Comparison of ENCODE assay signal across 17 mouse cellular contexts in the genomic region with DNA sequence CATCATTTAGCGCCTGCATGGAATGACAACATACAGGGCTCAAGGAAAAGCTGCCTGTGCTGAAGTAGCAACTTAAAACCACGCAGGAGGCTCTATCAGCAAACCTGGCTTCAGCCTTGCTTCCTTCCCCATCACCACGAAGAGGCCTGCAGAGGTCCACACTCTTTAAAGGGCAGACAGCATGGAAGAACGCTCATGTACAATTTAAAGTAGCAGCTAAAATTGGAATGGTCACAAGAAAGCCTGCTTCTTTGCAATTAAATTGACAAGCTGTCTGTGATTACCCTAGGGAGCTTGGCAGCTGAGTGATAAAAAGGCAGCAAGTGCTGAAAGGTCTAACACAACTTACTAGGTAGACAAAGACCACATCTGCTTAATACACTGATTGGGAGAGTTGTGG.
DNase-seq lines count a peak whose midpoint lies in the region; ATAC-seq and TF ChIP-seq lines count a peak whose summit lies in the region.
"Had no signal": no experiment of that assay in that cellular context is flagged by ENCODE, and none has a peak within 500 bp of the region (broad histone marks: within the 10 kb centered on the region; RNA-seq: fewer than 3 reads in every experiment).

No protein-coding gene starts in this region.

- H3K27ac ChIP-seq in forebrain, embryonic 10.5 days: peak overlapping the region; percentile 46; the same call in 1 of the 2 replicates
- H3K27ac ChIP-seq in forebrain, embryonic 11.5 days (ENCODE audit: low read depth, low read length): no peak overlapping the region
- no peak overlapping the region for H3K27ac ChIP-seq in midbrain, embryonic 13.5 days
- H3K27ac ChIP-seq in midbrain, embryonic 10.5 days (replicated peaks): no peak overlapping the region
- peak overlapping the region; percentile 90 for H3K27ac ChIP-seq in heart, embryonic 13.5 days (replicated peaks)
- H3K27ac ChIP-seq in midbrain, embryonic 16.5 days (ENCODE audit: low read length): no peak overlapping the region
- no peak overlapping the region for H3K27ac ChIP-seq in liver, embryonic 12.5 days
- H3K27ac ChIP-seq in stomach, postnatal 0 days (replicated peaks): no peak overlapping the region
- H3K27ac ChIP-seq: embryonic facial prominence, embryonic 15.5 days; lung, embryonic 15.5 days had no signal

- 60% methylated on average over 4 of the region's 4 CpGs for WGBS in forebrain, embryonic 10.5 days
- WGBS in forebrain, embryonic 11.5 days: 57% methylated on average over 4 of the region's 4 CpGs
- 48% methylated on average over 4 of the region's 4 CpGs for WGBS in midbrain, embryonic 13.5 days
- 65% methylated on average over 4 of the region's 4 CpGs for WGBS in midbrain, embryonic 10.5 days
- WGBS in heart, embryonic 13.5 days: 12% methylated on average over 4 of the region's 4 CpGs
- 52% methylated on average over 4 of the region's 4 CpGs for WGBS in midbrain, embryonic 16.5 days
- WGBS in liver, embryonic 12.5 days (ENCODE audit: insufficient replicate concordance): 22% methylated on average over 4 of the region's 4 CpGs
- WGBS in stomach, postnatal 0 days: 58% methylated on average over 4 of the region's 4 CpGs

- H3K4me3 ChIP-seq in forebrain, embryonic 10.5 days: no peak overlapping the region
- H3K4me3 ChIP-seq in forebrain, embryonic 11.5 days (ENCODE audit: low read depth, low read length): no peak overlapping the region
- H3K4me3 ChIP-seq in midbrain, embryonic 13.5 days (replicated peaks): no peak overlapping the region
- H3K4me3 ChIP-seq in midbrain, embryonic 10.5 days: no peak overlapping the region
- no peak overlapping the region for H3K4me3 ChIP-seq in heart, embryonic 13.5 days
- no peak overlapping the region for H3K4me3 ChIP-seq in midbrain, embryonic 16.5 days (ENCODE audit: low read depth, low read length)
- H3K4me3 ChIP-seq in liver, embryonic 12.5 days: no peak overlapping the region
- no peak overlapping the region for H3K4me3 ChIP-seq in stomach, postnatal 0 days (ENCODE audit: low read depth, low read length)
- H3K4me3 ChIP-seq: embryonic facial prominence, embryonic 15.5 days; lung, embryonic 15.5 days; myocyte had no signal

- peaks cover 16% of the 10 kb centered on the region for H3K4me1 ChIP-seq in forebrain, embryonic 10.5 days
- no peaks in the 10 kb centered on the region for H3K4me1 ChIP-seq in forebrain, embryonic 11.5 days (replicated peaks; ENCODE audit: control insufficient read depth, insufficient read depth, low read length)
- H3K4me1 ChIP-seq in midbrain, embryonic 13.5 days (replicated peaks): peaks cover 9% of the 10 kb centered on the region; the same call in 1 of the 2 replicates
- peaks cover 5% of the 10 kb centered on the region for H3K4me1 ChIP-seq in midbrain, embryonic 10.5 days
- peaks cover 50% of the 10 kb centered on the region for H3K4me1 ChIP-seq in heart, embryonic 13.5 days
- H3K4me1 ChIP-seq in midbrain, embryonic 16.5 days (ENCODE audit: control insufficient read depth, insufficient read depth, low read length): peaks cover 4% of the 10 kb centered on the region
- no peaks in the 10 kb centered on the region for H3K4me1 ChIP-seq in liver, embryonic 12.5 days
- H3K4me1 ChIP-seq in stomach, postnatal 0 days (replicated peaks; ENCODE audit: control insufficient read depth, insufficient read depth): no peaks in the 10 kb centered on the region
- H3K4me1 ChIP-seq: embryonic facial prominence, embryonic 15.5 days had no signal

- no peak for ATAC-seq in forebrain, embryonic 11.5 days (replicated peaks; ENCODE audit: low FRiP score)
- ATAC-seq in midbrain, embryonic 13.5 days: 0 out of 2 replicates have a peak, but pooled peaks have one; percentile 17
- ATAC-seq in heart, embryonic 13.5 days (ENCODE audit: extremely low read depth, insufficient number of reproducible peaks, low FRiP score, low TSS enrichment): peak; percentile 64; the same call in 1 of the 2 replicates
- ATAC-seq in midbrain, embryonic 16.5 days: 0 out of 2 replicates have a peak, but pooled peaks have one; percentile 17
- ATAC-seq in liver, embryonic 12.5 days: no peak
- ATAC-seq in stomach, postnatal 0 days (ENCODE audit: low FRiP score, low TSS enrichment): no peak

- no peak for TF ChIP-seq CTCF in stomach, postnatal 0 days (IDR thresholded peaks at IDR 0.05; ENCODE audit: low read depth)

- H3K9ac ChIP-seq in forebrain, embryonic 11.5 days (ENCODE audit: low read length): no peak overlapping the region
- no peak overlapping the region for H3K9ac ChIP-seq in midbrain, embryonic 13.5 days (replicated peaks)
- H3K9ac ChIP-seq in heart, embryonic 13.5 days: no peak overlapping the region
- no peak overlapping the region for H3K9ac ChIP-seq in midbrain, embryonic 16.5 days (ENCODE audit: low read depth, low read length)
- no peak overlapping the region for H3K9ac ChIP-seq in liver, embryonic 12.5 days
- H3K9ac ChIP-seq in stomach, postnatal 0 days (ENCODE audit: low read length): no peak overlapping the region
- H3K9ac ChIP-seq: embryonic facial prominence, embryonic 15.5 days; lung, embryonic 15.5 days had no signal

- H3K4me2 ChIP-seq in forebrain, embryonic 11.5 days (ENCODE audit: low read depth, low read length, severe bottlenecking): no peak overlapping the region
- no peak overlapping the region for H3K4me2 ChIP-seq in midbrain, embryonic 13.5 days (replicated peaks)
- H3K4me2 ChIP-seq in heart, embryonic 13.5 days: peak overlapping the region; percentile 44
- no peak overlapping the region for H3K4me2 ChIP-seq in midbrain, embryonic 16.5 days (ENCODE audit: low read length)
- no peak overlapping the region for H3K4me2 ChIP-seq in liver, embryonic 12.5 days
- H3K4me2 ChIP-seq in stomach, postnatal 0 days (replicated peaks; ENCODE audit: low read depth): no peak overlapping the region
- H3K4me2 ChIP-seq: embryonic facial prominence, embryonic 15.5 days; lung, embryonic 15.5 days had no signal

- TF ChIP-seq EP300 in stomach, postnatal 0 days (optimal IDR thresholded peaks at IDR 0.05): no peak

- no peak for DNase-seq in forebrain, embryonic 10.5 days (ENCODE audit: extremely low spot score, low spot score)
- no peak for DNase-seq in forebrain, embryonic 11.5 days (ENCODE audit: low spot score)
- DNase-seq in midbrain, embryonic 10.5 days (ENCODE audit: low spot score): no peak
- DNase-seq in stomach, postnatal 0 days (ENCODE audit: low spot score): no peak
- DNase-seq: adrenal gland, postnatal 36 days; cerebellum, postnatal 25 days; kidney, adult 8-10 months; kidney, postnatal 36 days; right cerebral cortex, postnatal 25 days had no signal

- no peaks in the 10 kb centered on the region for H3K27me3 ChIP-seq in forebrain, embryonic 10.5 days (ENCODE audit: poor library complexity, severe bottlenecking)
- H3K27me3 ChIP-seq in forebrain, embryonic 11.5 days (ENCODE audit: control insufficient read depth, insufficient read depth, low read length): no peaks in the 10 kb centered on the region
- no peaks in the 10 kb centered on the region for H3K27me3 ChIP-seq in midbrain, embryonic 13.5 days
- no peaks in the 10 kb centered on the region for H3K27me3 ChIP-seq in midbrain, embryonic 10.5 days (ENCODE audit: low read depth, poor library complexity, severe bottlenecking)
- no peaks in the 10 kb centered on the region for H3K27me3 ChIP-seq in heart, embryonic 13.5 days (replicated peaks)
- H3K27me3 ChIP-seq in midbrain, embryonic 16.5 days (ENCODE audit: control insufficient read depth, insufficient read depth, low read depth, low read length): no peaks in the 10 kb centered on the region
- no peaks in the 10 kb centered on the region for H3K27me3 ChIP-seq in liver, embryonic 12.5 days (replicated peaks)
- H3K27me3 ChIP-seq in stomach, postnatal 0 days (ENCODE audit: control insufficient read depth, insufficient read depth, low read length): no peaks in the 10 kb centered on the region
- H3K27me3 ChIP-seq: CH12.LX; embryonic facial prominence, embryonic 15.5 days; lung, embryonic 15.5 days had no signal

- H3K9me3 ChIP-seq in forebrain, embryonic 10.5 days: no peaks in the 10 kb centered on the region
- no peaks in the 10 kb centered on the region for H3K9me3 ChIP-seq in forebrain, embryonic 11.5 days (ENCODE audit: control insufficient read depth, low read length)
- H3K9me3 ChIP-seq in midbrain, embryonic 13.5 days: no peaks in the 10 kb centered on the region
- H3K9me3 ChIP-seq in midbrain, embryonic 10.5 days (replicated peaks): no peaks in the 10 kb centered on the region
- H3K9me3 ChIP-seq in heart, embryonic 13.5 days: no peaks in the 10 kb centered on the region
- H3K9me3 ChIP-seq in midbrain, embryonic 16.5 days (replicated peaks; ENCODE audit: control insufficient read depth, low read length, poor library complexity, severe bottlenecking): no peaks in the 10 kb centered on the region
- no peaks in the 10 kb centered on the region for H3K9me3 ChIP-seq in liver, embryonic 12.5 days (replicated peaks)
- no peaks in the 10 kb centered on the region for H3K9me3 ChIP-seq in stomach, postnatal 0 days (ENCODE audit: control insufficient read depth, low read length)
- H3K9me3 ChIP-seq: embryonic facial prominence, embryonic 15.5 days; lung, embryonic 15.5 days had no signal

- no peaks in the 10 kb centered on the region for H3K36me3 ChIP-seq in forebrain, embryonic 10.5 days (replicated peaks)
- no peaks in the 10 kb centered on the region for H3K36me3 ChIP-seq in forebrain, embryonic 11.5 days (ENCODE audit: control insufficient read depth, insufficient read depth, low read length)
- no peaks in the 10 kb centered on the region for H3K36me3 ChIP-seq in midbrain, embryonic 13.5 days
- H3K36me3 ChIP-seq in midbrain, embryonic 10.5 days: no peaks in the 10 kb centered on the region
- H3K36me3 ChIP-seq in heart, embryonic 13.5 days: no peaks in the 10 kb centered on the region
- H3K36me3 ChIP-seq in midbrain, embryonic 16.5 days (ENCODE audit: control insufficient read depth, insufficient read depth, low read length): no peaks in the 10 kb centered on the region
- no peaks in the 10 kb centered on the region for H3K36me3 ChIP-seq in liver, embryonic 12.5 days
- H3K36me3 ChIP-seq in stomach, postnatal 0 days (ENCODE audit: control insufficient read depth, insufficient read depth, low read length): no peaks in the 10 kb centered on the region
- H3K36me3 ChIP-seq: embryonic facial prominence, embryonic 15.5 days; lung, embryonic 15.5 days had no signal

Comparison
In these comparisons a context has a peak if more than half of its experiments do, and no peak if none do; other contexts are left out.
1. H3K27ac ChIP-seq: peak in forebrain, embryonic 10.5 days (single experiment) and heart, embryonic 13.5 days (single experiment); none in forebrain, embryonic 11.5 days (single experiment), midbrain, embryonic 13.5 days (single experiment), midbrain, embryonic 10.5 days (single experiment), midbrain, embryonic 16.5 days (single experiment), liver, embryonic 12.5 days (single experiment) and stomach, postnatal 0 days (single experiment).
2. ATAC-seq: peak in midbrain, embryonic 13.5 days (single experiment), heart, embryonic 13.5 days (single experiment) and midbrain, embryonic 16.5 days (single experiment); none in forebrain, embryonic 11.5 days (single experiment), liver, embryonic 12.5 days (single experiment) and stomach, postnatal 0 days (single experiment).